Mouse (Mus musculus): ENCODE measurements around the gene Casq2. TPM values are rescaled to one million over a fixed set of nuclear protein-coding genes. Genes with fewer than 3 reads are reported as not detected.

Gene Casq2
- polyA plus RNA-seq (2012; ENCODE audit: insufficient read depth, insufficient read length, missing spikeins) = 2.3 and 4.1 TPM in 2 replicates

DNA sequence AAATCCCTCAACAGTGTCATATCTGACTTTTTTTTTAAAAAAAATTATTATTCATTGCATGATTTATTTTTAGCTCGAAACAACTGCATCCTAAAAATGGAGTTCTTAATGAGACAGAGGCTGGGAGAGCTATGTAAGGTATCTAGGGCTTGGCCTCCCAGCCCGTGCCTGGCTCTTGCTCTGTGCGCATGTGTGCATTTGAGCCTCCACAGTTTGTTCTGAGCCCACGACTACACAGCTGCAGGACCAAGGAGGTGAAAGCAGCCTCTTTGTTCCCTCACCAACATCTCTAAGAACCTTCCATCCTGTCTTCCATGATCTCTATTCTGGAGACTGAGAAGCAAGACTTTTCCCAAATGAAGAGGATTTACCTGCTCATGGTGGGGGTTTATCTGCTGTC is at the start of gene Casq2:
Gene Casq2 (plus strand): TSS at position 133 of the 400 bp plus-strand sequence.
- H3K4me1 ChIP-seq (ENCODE audit: control insufficient read depth, insufficient read depth, insufficient read length, low read length) = no peaks in the 10 kb centered on the region
- H3K4me3 ChIP-seq (ENCODE audit: insufficient read depth, low read depth, low read length) = no peak within 1 kb of the TSS
- H3K27ac ChIP-seq (replicated peaks; ENCODE audit: low read depth, low read length) = no peak within 1 kb of the TSS

DNA sequence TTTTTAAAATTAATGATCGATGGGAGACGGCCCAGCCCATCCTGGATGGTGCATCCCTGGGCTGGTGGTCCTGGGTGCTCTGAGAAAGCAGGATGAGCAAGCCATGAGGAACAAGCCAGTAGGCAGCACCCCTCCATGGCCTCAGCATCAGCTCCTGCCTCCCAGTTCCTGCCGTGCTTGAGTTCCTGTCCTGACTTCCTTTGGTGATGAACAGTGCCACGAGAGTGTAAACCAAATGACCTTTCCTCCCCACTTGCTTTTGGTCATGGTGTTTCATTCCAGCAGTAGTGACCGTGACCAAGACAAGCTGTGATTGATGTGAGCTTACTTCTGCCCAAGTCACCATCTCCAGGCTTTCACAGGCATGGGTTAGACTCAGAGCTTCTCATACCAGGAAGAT is 48.4 kb upstream of the Casq2 start:
- no peak overlapping the region for H3K4me3 ChIP-seq (ENCODE audit: insufficient read depth, low read depth, low read length)
- no peaks in the 10 kb centered on the region for H3K4me1 ChIP-seq (ENCODE audit: control insufficient read depth, insufficient read depth, insufficient read length, low read length)
- H3K27ac ChIP-seq (replicated peaks; ENCODE audit: low read depth, low read length) = no peak overlapping the region

DNA sequence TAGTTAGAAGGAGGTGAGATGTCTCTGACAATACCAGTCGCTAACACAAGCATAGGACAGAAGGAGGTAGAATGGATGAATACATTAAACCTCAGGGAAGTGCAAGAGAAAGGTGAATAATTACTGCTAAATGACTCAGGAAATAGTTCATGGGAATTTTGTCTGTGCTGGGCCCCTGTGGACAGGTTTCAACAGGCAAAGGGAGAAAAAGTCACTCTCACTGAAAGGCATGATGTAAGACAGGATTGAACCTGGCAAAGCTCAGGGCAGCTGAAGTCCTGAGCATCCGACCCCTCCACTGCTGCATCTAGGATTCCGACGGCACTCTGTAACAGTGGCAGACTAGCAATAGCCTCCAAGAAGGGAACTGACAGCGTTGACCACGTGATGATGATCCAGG is 47.6 kb upstream of the Casq2 start:
- Histone ChIP-seq H3K27ac (replicated peaks; ENCODE audit: low read depth, low read length) (no peak overlapping the region), H3K4me1 (ENCODE audit: control insufficient read depth, insufficient read depth, insufficient read length, low read length) (no peaks in the 10 kb centered on the region), H3K4me3 (ENCODE audit: insufficient read depth, low read depth, low read length) (no peak overlapping the region)

DNA sequence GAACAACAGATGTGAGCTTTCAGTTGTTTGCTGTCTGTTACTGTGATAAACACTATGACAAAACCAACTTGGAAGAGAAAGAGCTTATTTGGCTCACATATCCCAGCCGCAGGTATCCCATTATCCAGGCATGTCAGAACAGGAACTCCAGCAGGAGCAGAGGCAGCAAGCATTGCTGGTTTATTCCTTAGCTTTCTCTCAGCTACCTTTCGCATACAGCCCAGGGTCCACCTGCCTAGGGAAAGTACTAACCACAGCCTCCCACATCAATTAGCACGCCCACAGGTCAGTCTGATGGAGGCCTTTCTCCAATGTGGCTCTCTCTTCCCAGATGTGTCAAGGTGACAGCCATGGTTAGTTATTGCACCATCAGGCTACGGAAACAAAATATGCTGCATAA is 44.6 kb upstream of the Casq2 start:
- no peak overlapping the region for H3K4me3 ChIP-seq (ENCODE audit: insufficient read depth, low read depth, low read length)
- no peaks in the 10 kb centered on the region for H3K4me1 ChIP-seq (ENCODE audit: control insufficient read depth, insufficient read depth, insufficient read length, low read length)
- H3K27ac ChIP-seq (replicated peaks; ENCODE audit: low read depth, low read length) = no peak overlapping the region

DNA sequence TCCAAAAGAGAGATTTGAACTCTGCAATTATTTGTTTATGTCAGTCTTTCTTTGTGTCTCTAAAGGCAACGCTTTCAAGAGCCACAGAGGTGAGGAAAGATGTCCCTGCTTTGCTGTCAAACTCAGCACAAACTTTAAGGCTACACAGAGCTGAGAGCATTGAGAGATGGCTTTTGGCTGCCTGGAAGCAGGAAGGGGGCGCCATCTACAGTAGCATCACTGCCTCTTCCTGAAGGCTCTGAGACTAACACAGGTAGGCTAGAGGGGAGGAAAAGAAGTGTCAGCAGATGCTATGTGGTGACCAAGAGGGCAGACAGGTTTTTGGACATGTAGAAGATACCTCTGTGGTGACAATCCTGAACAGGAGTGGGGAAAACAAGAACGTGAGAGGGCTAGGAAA is 41.1 kb upstream of the Casq2 start:
- H3K4me3 ChIP-seq (ENCODE audit: insufficient read depth, low read depth, low read length) = no peak overlapping the region
- H3K4me1 ChIP-seq (ENCODE audit: control insufficient read depth, insufficient read depth, insufficient read length, low read length) = no peaks in the 10 kb centered on the region
- no peak overlapping the region for H3K27ac ChIP-seq (replicated peaks; ENCODE audit: low read depth, low read length)

DNA sequence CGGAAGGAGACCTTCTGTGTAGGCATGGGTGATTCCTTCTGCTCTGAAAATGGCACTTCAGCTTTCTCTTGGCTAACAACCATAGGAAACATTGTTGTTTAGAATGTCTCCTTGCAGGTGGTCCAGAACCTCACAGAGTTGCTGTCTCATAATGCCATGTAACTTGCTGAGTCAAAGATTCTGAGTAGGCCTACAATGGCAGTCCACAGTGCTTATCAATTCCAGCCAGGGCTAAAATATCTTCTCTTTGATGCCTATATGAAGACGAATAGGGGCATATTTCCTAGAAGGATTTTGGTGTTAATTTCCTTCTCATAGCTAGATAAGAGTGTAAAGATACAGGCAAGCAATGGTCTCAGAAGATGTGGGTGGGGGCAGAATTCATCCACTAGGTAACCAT is 38.7 kb upstream of the Casq2 start:
- no peak overlapping the region for H3K27ac ChIP-seq (replicated peaks; ENCODE audit: low read depth, low read length)
- H3K4me1 ChIP-seq (ENCODE audit: control insufficient read depth, insufficient read depth, insufficient read length, low read length) = no peaks in the 10 kb centered on the region
- H3K4me3 ChIP-seq (ENCODE audit: insufficient read depth, low read depth, low read length) = no peak overlapping the region

DNA sequence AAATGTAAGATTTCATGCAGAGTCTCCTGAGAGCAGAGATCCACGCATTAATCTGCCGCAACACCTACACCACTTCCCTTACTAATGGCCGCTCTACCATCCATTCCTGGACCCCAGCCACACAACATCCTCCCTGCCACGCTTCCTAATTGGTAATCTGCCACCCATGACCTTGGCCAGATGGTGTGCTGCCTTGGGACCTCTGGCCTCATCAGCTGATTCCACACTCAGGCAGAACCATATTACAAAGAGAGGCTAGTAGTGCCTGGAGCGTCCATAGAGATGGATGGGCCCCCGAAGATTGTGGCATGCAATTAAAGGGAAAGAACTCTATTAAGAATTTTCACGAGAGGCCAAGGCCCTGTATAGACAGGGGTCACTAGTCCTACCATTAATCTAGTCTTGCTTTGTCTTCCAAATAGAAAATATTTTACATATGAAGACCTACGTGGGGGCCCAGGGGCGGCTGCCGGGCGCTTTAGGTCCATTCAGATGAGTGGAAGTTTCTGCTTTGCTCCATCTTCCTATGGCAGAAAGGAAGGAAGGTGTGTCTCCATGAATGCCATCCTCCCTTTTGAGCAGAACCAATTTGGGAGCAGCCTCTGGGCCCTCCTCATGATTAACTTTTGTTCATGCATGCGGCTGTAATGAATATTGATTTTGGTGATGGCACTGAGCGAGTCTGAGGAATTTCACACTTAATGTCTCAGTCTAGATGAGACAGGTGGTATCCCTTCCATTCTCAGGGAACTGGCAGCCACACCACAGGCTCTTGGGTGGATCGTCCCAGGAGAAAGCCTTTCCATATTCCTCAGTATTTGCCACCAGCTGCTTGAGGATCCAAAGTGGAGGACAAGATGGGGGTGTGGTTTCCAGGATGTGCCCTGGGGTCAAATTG is 36.8 kb upstream of the Casq2 start:
- no peak overlapping the region for H3K27ac ChIP-seq (replicated peaks; ENCODE audit: low read depth, low read length)
- no peak overlapping the region for H3K4me3 ChIP-seq (ENCODE audit: insufficient read depth, low read depth, low read length)
- no peaks in the 10 kb centered on the region for H3K4me1 ChIP-seq (ENCODE audit: control insufficient read depth, insufficient read depth, insufficient read length, low read length)

DNA sequence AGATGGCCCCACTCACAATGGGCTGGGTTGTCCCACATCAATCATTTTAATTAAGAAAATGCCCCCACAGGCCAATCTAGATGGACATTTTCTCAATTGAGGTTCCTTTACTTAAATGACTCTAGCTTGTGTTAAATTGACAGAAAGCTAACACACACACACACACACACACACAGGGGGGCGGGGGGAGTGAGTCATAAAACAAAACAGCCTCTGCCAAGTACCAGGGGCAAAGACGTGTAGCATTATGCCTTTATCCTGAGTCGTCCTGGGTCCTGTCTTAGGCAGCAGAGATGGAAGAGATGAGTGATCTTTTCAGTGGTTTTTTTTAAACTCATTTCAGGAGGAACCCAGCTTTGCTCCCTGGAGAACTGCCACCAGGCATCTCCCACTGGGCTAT is 34.2 kb upstream of the Casq2 start:
- H3K4me1 ChIP-seq (ENCODE audit: control insufficient read depth, insufficient read depth, insufficient read length, low read length) = no peaks in the 10 kb centered on the region
- no peak overlapping the region for H3K4me3 ChIP-seq (ENCODE audit: insufficient read depth, low read depth, low read length)
- no peak overlapping the region for H3K27ac ChIP-seq (replicated peaks; ENCODE audit: low read depth, low read length)

DNA sequence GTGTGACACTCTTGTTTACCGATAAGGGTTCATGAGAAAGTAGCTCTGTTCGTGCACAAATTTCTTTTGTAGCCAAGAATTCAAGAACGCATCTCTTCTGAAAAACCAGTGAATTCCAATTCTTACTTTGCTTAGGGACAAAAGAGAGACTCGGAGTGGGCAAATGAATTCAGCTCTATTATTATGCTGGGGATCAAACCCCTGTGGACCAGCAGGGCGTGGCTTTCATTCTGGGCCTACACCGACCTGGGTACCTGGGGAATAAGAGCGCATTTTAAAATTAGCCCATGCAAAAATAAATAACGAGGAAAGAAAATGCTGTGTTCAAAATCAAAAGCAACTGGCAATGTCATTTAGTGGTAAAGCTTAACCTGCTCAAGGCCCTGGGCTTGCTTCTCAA is 32.9 kb upstream of the Casq2 start:
- Histone ChIP-seq H3K4me1 (ENCODE audit: control insufficient read depth, insufficient read depth, insufficient read length, low read length) (no peaks in the 10 kb centered on the region), H3K27ac (replicated peaks; ENCODE audit: low read depth, low read length) (no peak overlapping the region), H3K4me3 (ENCODE audit: insufficient read depth, low read depth, low read length) (no peak overlapping the region)

DNA sequence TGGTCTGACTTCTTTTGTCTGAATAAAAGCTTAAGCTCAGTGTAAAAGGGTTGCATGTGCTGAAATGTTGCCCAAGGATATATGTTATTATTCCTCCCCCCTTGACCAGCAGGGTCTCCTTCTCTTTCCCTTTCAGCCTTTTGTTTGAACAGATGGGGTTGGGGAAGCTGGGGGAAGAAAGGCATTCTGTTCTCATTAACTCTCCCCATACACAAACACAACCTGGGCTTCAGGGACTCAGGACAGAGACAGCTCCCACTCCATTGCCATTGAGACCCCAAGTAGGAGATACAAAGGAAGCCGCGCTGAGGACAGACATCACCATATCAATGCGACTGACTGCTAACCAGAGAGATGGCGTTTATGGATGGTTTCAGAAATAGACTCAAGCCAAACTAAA is 30.3 kb upstream of the Casq2 start:
- Histone ChIP-seq H3K4me1 (ENCODE audit: control insufficient read depth, insufficient read depth, insufficient read length, low read length) (no peaks in the 10 kb centered on the region), H3K27ac (replicated peaks; ENCODE audit: low read depth, low read length) (no peak overlapping the region), H3K4me3 (ENCODE audit: insufficient read depth, low read depth, low read length) (no peak overlapping the region)

DNA sequence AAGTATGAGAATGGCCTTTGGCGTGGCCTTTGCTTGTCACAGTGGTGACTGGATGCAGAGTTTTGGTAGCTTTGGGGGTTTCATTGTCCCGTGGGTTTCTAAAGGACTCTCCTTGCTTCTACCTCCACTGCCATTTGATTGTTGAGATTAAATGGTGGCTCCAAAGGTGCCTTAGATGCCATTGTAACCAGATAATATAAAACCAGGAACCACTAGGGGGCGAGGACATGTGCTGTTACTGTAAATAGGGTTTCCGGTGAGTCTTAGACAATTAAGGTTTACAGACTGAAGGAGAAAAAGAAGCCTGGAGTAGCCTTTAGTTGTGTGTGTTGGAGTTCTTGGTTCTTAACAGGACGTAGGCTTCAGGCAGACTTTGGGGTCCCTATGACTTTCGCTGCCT is 26.1 kb upstream of the Casq2 start:
- Histone ChIP-seq H3K27ac (replicated peaks; ENCODE audit: low read depth, low read length) (no peak overlapping the region), H3K4me3 (ENCODE audit: insufficient read depth, low read depth, low read length) (no peak overlapping the region), H3K4me1 (ENCODE audit: control insufficient read depth, insufficient read depth, insufficient read length, low read length) (no peaks in the 10 kb centered on the region)

DNA sequence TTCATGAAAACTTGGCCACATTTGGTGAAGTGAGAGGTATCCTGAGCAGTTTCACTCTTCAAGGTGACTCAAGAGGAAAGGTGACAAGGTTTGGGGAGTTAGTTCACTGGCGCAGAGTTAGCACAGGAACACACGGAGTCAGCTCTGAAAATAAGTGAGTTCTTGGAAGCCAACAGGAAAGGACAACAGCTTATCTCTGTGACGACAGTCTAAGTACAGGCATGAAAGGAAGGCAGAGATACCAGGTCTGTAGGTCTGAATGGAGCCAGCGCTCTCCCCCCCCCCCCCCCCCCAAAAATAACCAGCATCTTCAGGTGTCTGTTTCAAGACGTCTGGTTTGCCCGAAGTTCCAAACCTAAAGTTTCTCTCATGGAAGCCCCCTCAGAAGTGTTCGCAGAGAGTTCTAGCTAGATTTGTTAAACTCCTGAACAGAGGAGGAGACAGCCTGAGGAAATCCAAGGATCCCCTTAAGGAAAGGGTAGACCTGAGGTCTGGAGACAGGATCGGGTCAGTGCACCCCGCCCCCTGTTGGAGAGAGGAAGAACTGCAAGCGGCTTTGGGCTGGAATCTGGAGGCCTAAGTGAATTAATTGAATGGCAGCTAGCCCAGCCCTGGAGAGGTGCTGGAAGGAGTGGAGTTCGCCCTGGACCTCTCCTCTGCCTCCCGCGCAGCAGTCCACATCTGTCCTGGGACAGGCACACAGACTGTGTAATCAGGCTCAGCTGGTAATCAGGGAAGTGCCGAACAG is 24.1 kb upstream of the Casq2 start:
- H3K4me3 ChIP-seq (ENCODE audit: insufficient read depth, low read depth, low read length) = no peak overlapping the region
- no peaks in the 10 kb centered on the region for H3K4me1 ChIP-seq (ENCODE audit: control insufficient read depth, insufficient read depth, insufficient read length, low read length)
- no peak overlapping the region for H3K27ac ChIP-seq (replicated peaks; ENCODE audit: low read depth, low read length)

DNA sequence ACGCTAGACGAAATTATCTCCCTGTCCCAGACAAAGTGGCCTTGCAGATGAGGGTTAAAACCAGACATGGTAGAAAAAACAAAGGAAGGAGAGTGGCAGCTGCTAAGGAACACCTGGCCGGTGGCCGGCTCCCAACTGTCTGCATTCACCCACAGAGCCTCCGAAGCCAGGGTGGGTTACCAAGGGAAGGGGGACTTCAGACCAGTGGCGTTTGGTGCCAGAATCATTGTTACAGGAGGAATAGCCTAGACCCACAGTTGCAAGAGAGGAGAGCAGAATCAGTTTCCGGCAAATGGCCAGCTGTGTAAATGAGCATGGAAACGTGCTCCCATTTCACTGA is 23.6 kb upstream of the Casq2 start:
- H3K4me1 ChIP-seq (ENCODE audit: control insufficient read depth, insufficient read depth, insufficient read length, low read length) = no peaks in the 10 kb centered on the region
- no peak overlapping the region for H3K4me3 ChIP-seq (ENCODE audit: insufficient read depth, low read depth, low read length)
- H3K27ac ChIP-seq (replicated peaks; ENCODE audit: low read depth, low read length) = no peak overlapping the region

DNA sequence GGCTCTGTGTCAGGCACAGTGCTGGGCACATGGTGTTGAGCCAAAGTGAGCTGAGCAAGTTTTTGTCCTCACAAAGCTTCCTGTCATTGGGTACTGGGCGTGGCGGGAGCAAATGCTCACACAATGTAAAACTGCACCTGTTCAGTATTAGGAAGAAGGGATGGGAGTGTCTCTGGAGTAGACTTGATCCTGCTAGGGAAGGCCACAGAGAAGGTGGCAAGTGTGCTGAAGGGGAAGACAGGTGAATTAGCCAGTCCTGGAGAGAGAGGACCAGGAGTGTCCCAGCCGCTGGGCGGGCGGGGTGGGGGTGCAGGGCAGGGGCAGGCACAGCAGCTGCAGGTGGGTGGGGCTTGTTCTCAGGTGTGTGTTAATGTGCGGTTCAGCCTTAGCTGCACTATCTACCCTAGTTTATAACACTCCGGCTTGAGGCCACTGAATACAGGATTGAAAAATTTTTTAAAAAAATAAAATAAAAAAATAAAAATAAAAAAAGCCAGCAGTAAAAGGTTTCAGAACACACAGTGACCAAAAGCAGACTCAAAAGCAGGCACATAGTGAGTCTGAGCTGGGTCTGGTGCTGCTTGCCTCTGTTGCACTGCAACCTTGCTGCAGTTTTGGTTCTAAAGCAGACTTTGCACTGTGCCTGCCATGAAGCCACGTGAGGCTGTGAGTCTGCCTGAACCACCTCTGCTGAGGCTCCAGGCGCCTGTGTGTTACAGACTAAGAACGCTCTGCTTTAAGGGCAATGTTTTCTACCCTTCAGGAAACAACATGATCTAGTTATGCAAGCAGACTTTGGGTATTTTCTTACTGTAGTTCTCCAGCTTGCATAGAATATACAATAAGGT is 22.7 kb upstream of the Casq2 start:
- no peaks in the 10 kb centered on the region for H3K4me1 ChIP-seq (ENCODE audit: control insufficient read depth, insufficient read depth, insufficient read length, low read length)
- H3K27ac ChIP-seq (replicated peaks; ENCODE audit: low read depth, low read length) = no peak overlapping the region
- H3K4me3 ChIP-seq (ENCODE audit: insufficient read depth, low read depth, low read length) = no peak overlapping the region

DNA sequence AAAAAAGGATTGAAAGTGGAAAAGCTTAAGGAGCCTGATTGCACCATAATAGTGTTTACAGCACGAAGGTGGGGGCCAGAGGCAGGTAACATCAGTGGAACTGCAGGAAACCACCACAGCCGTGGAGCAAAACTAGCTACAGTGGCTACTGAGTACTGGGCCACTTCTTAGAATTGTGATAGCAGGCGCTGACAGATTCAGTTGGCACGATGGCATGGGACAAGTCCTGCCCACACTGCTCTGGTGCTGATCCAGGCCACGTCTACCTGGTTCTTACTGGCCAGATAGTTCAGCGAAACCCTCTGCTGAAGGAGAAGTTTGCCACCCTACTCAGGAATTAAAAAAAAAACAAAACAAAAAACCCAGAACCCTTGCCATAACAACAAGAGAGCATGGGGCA is 21.6 kb upstream of the Casq2 start:
- Histone ChIP-seq H3K27ac (replicated peaks; ENCODE audit: low read depth, low read length) (no peak overlapping the region), H3K4me3 (ENCODE audit: insufficient read depth, low read depth, low read length) (no peak overlapping the region), H3K4me1 (ENCODE audit: control insufficient read depth, insufficient read depth, insufficient read length, low read length) (no peaks in the 10 kb centered on the region)

Data from brown adipose tissue, adult 24 weeks (tissue).